Mouse (Mus musculus) myocyte (in vitro differentiated cells): ENCODE results near the gene Pafah1b1.

Experiments used
- CEBPB ChIP-seq: IDR thresholded peaks from 2 replicates; pipeline ENCODE4 v1.6.1; 2011; ENCODE audit warnings: mild to moderate bottlenecking, moderate library complexity; ENCODE audit not compliant: poor library complexity, insufficient read depth, severe bottlenecking
- POLR2A ChIP-seq: IDR thresholded peaks from one replicate; pipeline ENCODE4 v1.6.1; 2011; ENCODE audit warnings: low read depth, mild to moderate bottlenecking, control low read depth, moderate library complexity; ENCODE audit not compliant: insufficient read length

DNA sequence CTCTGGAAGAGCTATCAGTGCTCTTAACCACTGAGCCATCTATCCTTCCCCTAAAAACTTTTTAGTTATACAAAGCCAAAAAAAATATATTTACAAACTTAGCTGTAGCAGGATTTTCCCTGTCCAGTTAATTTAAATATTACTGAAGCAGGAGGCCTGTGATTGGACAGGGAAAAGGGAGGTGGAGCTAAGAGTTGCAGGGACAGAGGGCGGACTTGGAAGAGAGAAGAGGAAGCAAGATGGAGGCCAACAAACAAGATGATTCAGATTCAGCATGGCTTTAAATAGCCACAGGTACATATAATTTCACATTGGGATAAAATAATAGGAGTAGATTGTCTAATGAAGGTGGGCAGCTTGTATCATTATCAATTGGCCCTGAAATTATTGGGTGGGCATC lies 13.8 kb downstream of the Pafah1b1 start:
- TF ChIP-seq POLR2A: no peak
- TF ChIP-seq CEBPB: no peak
